Mouse (Mus musculus) forebrain, embryonic 16.5 days (tissue): ENCODE measurements at regions not wholly inside any gene's neighbourhood (a gene's known extent, or its start where the extent isn't known, plus 50 kb on each side); places are given as distances from the start of the nearest gene placed in this dataset.

Experiments
- ATAC-seq: fragments of 200-750 bp; cut with Nextera tagmentation; 2 replicates; pipeline ENCODE4 v1.8.0; 2017; ENCODE audit warnings: mild to moderate bottlenecking, moderate library complexity
- H3K27ac ChIP-seq: fragments of 300-500 bp; sonication (generic); 2 replicates; pipeline ENCODE4 v1.5.1; 2014; ENCODE audit warnings: low read length, control low read depth
- H3K27me3 ChIP-seq: fragments of 300-500 bp; sonication (generic); replicated peaks from 2 replicates; pipeline ENCODE4 v1.6.1; 2014; ENCODE audit warnings: low read length; ENCODE audit not compliant: control insufficient read depth, insufficient read depth
- H3K36me3 ChIP-seq: fragments of 300-500 bp; sonication (generic); 2 replicates; pipeline ENCODE4 v1.6.1; 2014; ENCODE audit not compliant: control insufficient read depth, insufficient read depth
- H3K4me1 ChIP-seq: fragments of 300-500 bp; sonication (generic); replicated peaks from 2 replicates; pipeline ENCODE4 v1.6.1; 2014; ENCODE audit warnings: low read length; ENCODE audit not compliant: control insufficient read depth, insufficient read depth
- H3K4me2 ChIP-seq: fragments of 300-500 bp; sonication (generic); 2 replicates; pipeline ENCODE4 v1.6.1; 2014; ENCODE audit warnings: mild to moderate bottlenecking, low read length, control low read depth
- H3K4me3 ChIP-seq: fragments of 300-500 bp; sonication (generic); replicated peaks from 2 replicates; pipeline ENCODE4 v1.5.1; 2014; ENCODE audit warnings: mild to moderate bottlenecking, low read length, control low read depth
- H3K9ac ChIP-seq: fragments of 300-500 bp; sonication (generic); replicated peaks from 2 replicates; pipeline ENCODE4 v1.6.1; 2014; ENCODE audit warnings: low read depth, low read length, control low read depth
- H3K9me3 ChIP-seq: fragments of 300-500 bp; sonication (generic); 2 replicates; pipeline ENCODE4 v1.6.1; 2016; ENCODE audit warnings: low read length; ENCODE audit not compliant: control insufficient read depth
- WGBS: fragments of 180-500 bp; shearing (Covaris S2); extraction: QIAGEN DNeasy Blood & Tissue Kit; methylation state at CpG from one replicate; pipeline ENCODE4 v1.1.7; 2014; 5-methylcytosine and 5-hydroxymethylcytosine counted together

- Histone ChIP-seq H3K4me1 (no peaks in the 10 kb centered on the region), H3K27ac (no peak overlapping the region), H3K4me3 (no peak overlapping the region), H3K9ac (no peak overlapping the region), H3K27me3 (no peaks in the 10 kb centered on the region), H3K9me3 (no peaks in the 10 kb centered on the region), H3K4me2 (no peak overlapping the region), H3K36me3 (no peaks in the 10 kb centered on the region)
- no peak for ATAC-seq
- 75% methylated on average over 1 of the region's 1 CpGs for WGBS
Observed at GRCm38 (mm10) chr4:37566226-37566625, 614.7 kb upstream of the Lingo2 start.

GRCm38 (mm10) chr4:37560209-37560608 lies 608.7 kb upstream of the Lingo2 start:
- no peak for ATAC-seq
- no peak overlapping the region for H3K4me2 ChIP-seq
- no peaks in the 10 kb centered on the region for H3K9me3 ChIP-seq
- no peaks in the 10 kb centered on the region for H3K27me3 ChIP-seq
- H3K4me1 ChIP-seq = no peaks in the 10 kb centered on the region
- no peak overlapping the region for H3K4me3 ChIP-seq
- no peak overlapping the region for H3K27ac ChIP-seq
- no peak overlapping the region for H3K9ac ChIP-seq
- H3K36me3 ChIP-seq = no peaks in the 10 kb centered on the region

GRCm38 (mm10) chr4:37546001-37546400 lies 594.5 kb upstream of the Lingo2 start:
- 55% methylated on average over 3 of the region's 3 CpGs for WGBS

GRCm38 (mm10) chr4:37507732-37508131 lies 556.2 kb upstream of the Lingo2 start:
- Histone ChIP-seq H3K9me3 (no peaks in the 10 kb centered on the region), H3K27me3 (no peaks in the 10 kb centered on the region), H3K4me3 (no peak overlapping the region), H3K27ac (no peak overlapping the region), H3K36me3 (no peaks in the 10 kb centered on the region), H3K4me2 (no peak overlapping the region), H3K4me1 (no peaks in the 10 kb centered on the region), H3K9ac (no peak overlapping the region)
- no peak for ATAC-seq
- WGBS = 86% methylated on average over 4 of the region's 4 CpGs

More at GRCm38 (mm10) chr4:37546001-37546400, 594.5 kb upstream of the Lingo2 start:
- ATAC-seq = peak; percentile 95
- Histone ChIP-seq H3K4me1 (no peaks in the 10 kb centered on the region), H3K36me3 (no peaks in the 10 kb centered on the region), H3K4me3 (no peak overlapping the region), H3K9ac (no peak overlapping the region), H3K4me2 (no peak overlapping the region), H3K27ac (no peak overlapping the region), H3K9me3 (no peaks in the 10 kb centered on the region), H3K27me3 (no peaks in the 10 kb centered on the region)
